Mouse (Mus musculus) stomach, postnatal 0 days (tissue): ENCODE data around the gene Myof.

Experiments
- CTCF ChIP-seq: IDR thresholded peaks from 2 replicates; pipeline ENCODE4 v1.5.1; 2016; ENCODE audit warnings: antibody characterized with exemption, low read depth, mild to moderate bottlenecking, moderate library complexity
- EP300 ChIP-seq: optimal IDR thresholded peaks from 2 replicates; pipeline ENCODE3; 2016; ENCODE audit warnings: antibody characterized with exemption

GRCm38 (mm10) chr19:38026211-38026624 lies 17.2 kb downstream of the Myof start:
- TF ChIP-seq EP300 (no peak), CTCF (no peak)
